Mouse (Mus musculus): ENCODE data around the gene Nol12. TPM values are rescaled to one million over a fixed set of nuclear protein-coding genes. Genes with fewer than 3 reads are reported as not detected.
A peak's percentile ranks its signal among the peaks of the same experiment; 100 is the strongest.

Nol12 gene
- polyA plus RNA-seq, 1 experiment = 24.1 TPM

DNA sequence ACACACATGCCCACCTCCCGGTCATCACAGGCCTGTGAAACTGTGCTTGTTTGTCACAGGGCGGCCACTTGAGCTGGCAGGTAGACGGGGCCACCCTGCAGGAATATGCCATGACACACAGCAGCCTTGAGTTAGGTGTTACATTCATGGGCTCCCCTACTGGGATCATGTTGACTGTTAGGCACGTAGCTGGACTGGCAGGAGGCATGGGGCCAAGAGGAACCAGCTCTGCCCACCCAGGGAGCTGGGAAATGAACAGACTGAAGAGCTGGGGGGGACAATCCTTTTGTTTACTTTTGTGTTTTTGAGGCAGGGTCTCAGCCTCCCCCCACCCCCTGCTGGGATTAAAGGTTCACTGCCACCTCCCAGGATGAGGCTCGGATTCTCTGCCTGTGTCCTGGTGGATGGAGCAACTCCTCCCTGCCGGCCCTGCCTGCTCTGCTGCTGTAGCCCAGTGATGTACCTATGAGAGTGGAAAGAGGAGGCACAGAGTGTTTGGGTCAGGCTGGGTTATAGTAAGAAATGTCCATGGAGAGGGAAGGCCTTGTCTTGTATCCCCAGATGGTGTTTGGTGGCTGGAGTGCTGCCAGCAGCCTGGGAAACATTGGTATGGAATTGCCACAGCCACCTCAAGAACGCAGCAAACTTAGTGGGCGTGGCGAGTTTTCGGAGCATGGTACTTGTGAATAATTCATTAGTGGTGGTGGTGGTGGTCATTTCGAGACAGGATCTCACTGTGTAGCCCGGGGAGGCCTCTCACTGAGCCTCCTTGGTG, 18.5 kb upstream of the Nol12 start:
- DNase-seq = no peak
- 74% methylated on average over 12 of the region's 12 CpGs for WGBS
- H3K27ac ChIP-seq (ENCODE audit: insufficient read depth, low read depth, low read length) = no peak overlapping the region
- no peaks in the 10 kb centered on the region for H3K36me3 ChIP-seq (ENCODE audit: control insufficient read depth, insufficient read depth, low read length)
- H3K4me3 ChIP-seq (ENCODE audit: insufficient read depth, low read depth, low read length) = no peak overlapping the region
- no peaks in the 10 kb centered on the region for H3K4me1 ChIP-seq (ENCODE audit: control insufficient read depth, insufficient read depth, low read length)
- H3K27me3 ChIP-seq (replicated peaks; ENCODE audit: control insufficient read depth, insufficient read depth, low read length) = no peaks in the 10 kb centered on the region
- no peak for TF ChIP-seq POLR2A (IDR thresholded peaks at IDR 0.05; ENCODE audit: low read depth, low read length)
- no peak for TF ChIP-seq CTCF (conservative IDR thresholded peaks at IDR 0.05; ENCODE audit: insufficient read depth, insufficient read length, low read depth, low read length)

DNA sequence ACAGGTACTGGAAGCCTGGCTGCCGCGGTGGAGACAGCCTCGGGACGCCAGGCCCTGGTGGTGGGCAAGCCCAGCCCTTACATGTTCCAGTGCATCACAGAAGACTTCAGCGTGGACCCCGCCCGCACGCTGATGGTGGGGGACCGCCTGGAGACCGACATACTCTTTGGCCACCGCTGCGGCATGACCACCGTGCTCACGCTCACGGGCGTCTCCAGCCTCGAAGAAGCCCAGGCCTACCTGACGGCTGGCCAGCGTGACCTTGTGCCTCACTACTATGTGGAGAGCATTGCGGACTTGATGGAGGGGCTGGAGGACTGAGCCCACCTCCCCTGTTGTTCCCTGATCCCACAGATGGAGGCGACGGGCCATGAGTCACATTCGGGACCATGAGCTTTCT, 16.6 kb upstream of the Nol12 start:
- WGBS = 93% methylated on average over 23 of the region's 23 CpGs
- no peak overlapping the region for H3K4me3 ChIP-seq (ENCODE audit: insufficient read depth, low read depth, low read length)
- no peaks in the 10 kb centered on the region for H3K36me3 ChIP-seq (ENCODE audit: control insufficient read depth, insufficient read depth, low read length)
- no peak for DNase-seq
- no peaks in the 10 kb centered on the region for H3K27me3 ChIP-seq (replicated peaks; ENCODE audit: control insufficient read depth, insufficient read depth, low read length)
- TF ChIP-seq CTCF (conservative IDR thresholded peaks at IDR 0.05; ENCODE audit: insufficient read depth, insufficient read length, low read depth, low read length) (no peak), POLR2A (IDR thresholded peaks at IDR 0.05; ENCODE audit: low read depth, low read length) (no peak)
- no peaks in the 10 kb centered on the region for H3K4me1 ChIP-seq (ENCODE audit: control insufficient read depth, insufficient read depth, low read length)
- H3K27ac ChIP-seq (ENCODE audit: insufficient read depth, low read depth, low read length) = no peak overlapping the region

GRCm38 (mm10) chr15:78919914-78920313, 14.8 kb upstream of the Nol12 start:
- Histone ChIP-seq H3K27ac (ENCODE audit: insufficient read depth, low read depth, low read length) (no peak overlapping the region), H3K4me3 (ENCODE audit: insufficient read depth, low read depth, low read length) (no peak overlapping the region), H3K4me1 (ENCODE audit: control insufficient read depth, insufficient read depth, low read length) (no peaks in the 10 kb centered on the region), H3K27me3 (replicated peaks; ENCODE audit: control insufficient read depth, insufficient read depth, low read length) (no peaks in the 10 kb centered on the region), H3K36me3 (ENCODE audit: control insufficient read depth, insufficient read depth, low read length) (no peaks in the 10 kb centered on the region)
- TF ChIP-seq CTCF (conservative IDR thresholded peaks at IDR 0.05; ENCODE audit: insufficient read depth, insufficient read length, low read depth, low read length) = no peak
- no peak for DNase-seq
- WGBS = 87% methylated on average over 12 of the region's 12 CpGs

DNA sequence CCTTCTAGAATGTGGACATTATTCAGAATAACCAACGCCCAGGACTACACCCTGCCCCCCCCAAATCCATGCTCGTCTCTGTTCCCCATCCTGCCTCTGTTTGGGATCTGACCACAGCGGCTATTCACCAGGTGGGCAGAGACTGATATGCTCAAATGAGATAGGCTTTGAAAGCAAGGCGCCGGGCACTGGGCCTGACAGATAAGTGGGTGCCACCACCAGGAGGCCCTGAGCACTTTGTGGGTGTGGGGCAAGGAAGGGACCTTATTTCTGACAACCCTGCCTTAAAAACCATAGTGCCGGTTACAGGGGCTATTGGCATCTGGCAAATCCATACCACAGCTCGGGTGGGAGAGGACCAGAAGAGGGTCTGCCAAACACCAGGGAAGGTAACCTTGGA, 12.0 kb upstream of the Nol12 start:
- WGBS = 95% methylated on average over 7 of the region's 7 CpGs
- H3K4me1 ChIP-seq (ENCODE audit: control insufficient read depth, insufficient read depth, low read length) = peaks cover 18% of the 10 kb centered on the region
- H3K27me3 ChIP-seq (replicated peaks; ENCODE audit: control insufficient read depth, insufficient read depth, low read length) = no peaks in the 10 kb centered on the region
- no peaks in the 10 kb centered on the region for H3K36me3 ChIP-seq (ENCODE audit: control insufficient read depth, insufficient read depth, low read length)
- no peak overlapping the region for H3K4me3 ChIP-seq (ENCODE audit: insufficient read depth, low read depth, low read length)
- DNase-seq = no peak
- TF ChIP-seq CTCF (conservative IDR thresholded peaks at IDR 0.05; ENCODE audit: insufficient read depth, insufficient read length, low read depth, low read length) (no peak), POLR2A (IDR thresholded peaks at IDR 0.05; ENCODE audit: low read depth, low read length) (no peak)
- no peak overlapping the region for H3K27ac ChIP-seq (ENCODE audit: insufficient read depth, low read depth, low read length)

DNA sequence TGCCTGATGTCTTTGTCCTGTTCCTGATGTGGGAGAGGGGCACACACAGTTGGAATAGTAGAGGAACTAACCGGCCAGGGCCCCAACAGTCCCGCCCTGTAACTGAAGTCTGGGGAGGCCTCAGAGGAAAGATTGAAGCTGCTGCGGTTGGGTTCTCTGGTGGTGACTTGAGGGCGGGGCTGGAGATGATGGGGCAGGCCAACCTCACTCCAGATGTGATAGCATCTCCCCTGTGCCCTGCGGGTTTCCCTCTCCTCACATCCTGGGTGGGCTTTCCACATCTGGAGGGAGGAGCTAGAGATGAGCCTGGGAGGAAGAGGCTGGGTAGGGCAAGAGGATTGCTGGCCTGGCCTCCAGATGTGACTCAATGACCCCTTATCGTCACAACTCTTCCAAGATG, 11.1 kb upstream of the Nol12 start:
- WGBS = 81% methylated on average over 6 of the region's 6 CpGs
- H3K27me3 ChIP-seq (replicated peaks; ENCODE audit: control insufficient read depth, insufficient read depth, low read length) = no peaks in the 10 kb centered on the region

DNA sequence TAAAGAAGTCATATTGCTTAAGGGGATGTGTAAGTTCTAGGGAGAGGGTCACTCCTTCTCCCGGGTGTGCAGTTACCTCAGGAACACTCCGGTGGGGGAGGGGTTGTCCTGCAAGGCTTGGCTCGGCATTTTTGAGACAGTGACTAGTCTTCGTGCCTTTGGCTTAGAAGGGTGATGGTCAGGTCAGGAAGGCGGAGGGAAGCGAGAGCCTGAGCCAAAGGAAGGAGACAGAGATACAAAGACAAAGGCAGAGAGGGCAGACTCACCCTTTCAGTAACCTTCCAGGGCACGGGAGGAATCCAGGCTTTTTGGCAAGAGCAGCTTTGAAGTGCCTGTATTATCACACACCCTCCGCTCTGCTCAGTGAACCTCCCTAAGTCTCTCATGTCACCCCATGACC, 9.6 kb upstream of the Nol12 start:
- Histone ChIP-seq H3K27me3 (replicated peaks; ENCODE audit: control insufficient read depth, insufficient read depth, low read length) (no peaks in the 10 kb centered on the region), H3K27ac (ENCODE audit: insufficient read depth, low read depth, low read length) (0 out of 2 replicates have a peak overlapping the region, but pooled peaks have one; percentile 1), H3K4me1 (ENCODE audit: control insufficient read depth, insufficient read depth, low read length) (peaks cover 21% of the 10 kb centered on the region), H3K36me3 (ENCODE audit: control insufficient read depth, insufficient read depth, low read length) (no peaks in the 10 kb centered on the region), H3K4me3 (ENCODE audit: insufficient read depth, low read depth, low read length) (no peak overlapping the region)
- TF ChIP-seq POLR2A (IDR thresholded peaks at IDR 0.05; ENCODE audit: low read depth, low read length) (no peak), CTCF (conservative IDR thresholded peaks at IDR 0.05; ENCODE audit: insufficient read depth, insufficient read length, low read depth, low read length) (no peak)
- WGBS = 41% methylated on average over 8 of the region's 8 CpGs
- peak; percentile 69 for DNase-seq

More for the DNA sequence above, 11.1 kb upstream of the Nol12 start:
- no peak overlapping the region for H3K4me3 ChIP-seq (ENCODE audit: insufficient read depth, low read depth, low read length)
- no peak for TF ChIP-seq POLR2A (IDR thresholded peaks at IDR 0.05; ENCODE audit: low read depth, low read length)
- TF ChIP-seq CTCF (conservative IDR thresholded peaks at IDR 0.05; ENCODE audit: insufficient read depth, insufficient read length, low read depth, low read length) = no peak
- peaks cover 21% of the 10 kb centered on the region for H3K4me1 ChIP-seq (ENCODE audit: control insufficient read depth, insufficient read depth, low read length)
- no peak overlapping the region for H3K27ac ChIP-seq (ENCODE audit: insufficient read depth, low read depth, low read length)
- no peaks in the 10 kb centered on the region for H3K36me3 ChIP-seq (ENCODE audit: control insufficient read depth, insufficient read depth, low read length)
- DNase-seq = no peak

DNA sequence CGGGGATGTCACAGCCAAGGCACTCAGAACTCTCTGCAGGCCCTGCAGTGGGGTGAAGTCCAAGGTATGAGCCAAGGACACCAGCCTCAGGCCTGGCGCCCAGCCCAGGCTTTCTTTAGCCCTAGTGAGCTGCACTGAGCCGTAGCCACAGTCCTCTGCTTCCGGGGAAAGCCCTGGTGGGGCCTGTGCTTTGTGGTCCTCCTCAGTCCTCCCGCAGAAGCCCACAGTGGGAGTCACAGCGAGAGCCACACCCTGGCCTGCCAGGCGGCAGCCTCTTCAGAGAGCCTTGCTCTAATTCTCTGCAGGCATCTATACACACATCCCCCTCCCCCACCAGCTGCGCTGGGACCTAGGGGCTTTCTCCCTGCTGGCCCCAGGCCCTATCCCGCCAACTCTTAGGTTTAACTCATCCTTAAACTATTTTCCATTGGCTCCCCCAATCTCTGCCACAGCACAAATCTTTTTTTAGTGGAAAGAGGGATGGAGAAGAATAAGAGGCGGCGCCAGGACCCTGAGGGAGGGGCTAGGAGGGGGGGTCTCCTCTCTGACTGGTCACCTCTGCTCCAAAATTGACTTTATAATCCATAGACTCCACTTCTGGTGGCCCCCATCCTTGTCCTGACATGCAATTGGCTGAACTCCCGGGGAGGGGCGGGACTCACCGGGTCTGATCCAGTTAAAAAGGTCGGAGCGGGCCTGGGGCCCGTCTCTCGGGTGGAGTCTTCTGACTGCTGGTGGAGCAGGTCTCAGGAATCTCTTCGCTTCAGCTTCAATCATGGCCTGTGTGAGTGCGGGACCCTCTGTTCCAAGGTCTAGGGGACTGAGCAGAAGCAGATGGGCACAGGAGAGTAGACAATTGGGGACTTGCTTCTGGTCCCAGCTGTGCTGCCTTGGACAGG, 8.5 kb upstream of the Nol12 start, which contains the start of gene Lgals1:
Gene Lgals1, plus strand, starts transcription at position 705 of the 899 bp plus-strand sequence.
- H3K36me3 ChIP-seq (ENCODE audit: control insufficient read depth, insufficient read depth, low read length) = no peaks in the 10 kb centered on the region
- DNase-seq = peak; percentile 97
- peak within 1 kb of the TSS; percentile 82 for H3K27ac ChIP-seq (ENCODE audit: insufficient read depth, low read depth, low read length)
- no peaks in the 10 kb centered on the region for H3K27me3 ChIP-seq (replicated peaks; ENCODE audit: control insufficient read depth, insufficient read depth, low read length)
- peak; percentile 10 for TF ChIP-seq POLR2A (IDR thresholded peaks at IDR 0.05; ENCODE audit: low read depth, low read length)
- no peak for TF ChIP-seq CTCF (conservative IDR thresholded peaks at IDR 0.05; ENCODE audit: insufficient read depth, insufficient read length, low read depth, low read length)
- peak within 1 kb of the TSS; percentile 57 for H3K4me3 ChIP-seq (ENCODE audit: insufficient read depth, low read depth, low read length)
- WGBS = 16% methylated on average over 20 of the region's 20 CpGs
- H3K4me1 ChIP-seq (ENCODE audit: control insufficient read depth, insufficient read depth, low read length) = peaks cover 21% of the 10 kb centered on the region
